Mouse (Mus musculus): ENCODE results near the gene Exo5. TPM values are rescaled to one million over a fixed set of nuclear protein-coding genes. Genes with fewer than 3 reads are reported as not detected.

Exo5 gene
- total RNA-seq, 2 experiments from 2014 or later = 7.8 to 8.5 TPM

Small RNA genes lying within 50 kb of the gene (microRNA-seq; reads per million reads assigned to microRNA genes)
- gene Mir7015 = 0 to 1.4 reads per million in 2 experiments

Other genes with a start within 250 kb of the Exo5 start
- gene Kcnq4, start 176.4 kb downstream of the Exo5 start, total RNA-seq (2021) = 1 to 10 TPM; 2.7 to 2.9 TPM
- gene Nfyc, start 93.4 kb downstream of the Exo5 start, total RNA-seq (2021) = 10 to 100 TPM; 90.3 to 96.0 TPM
- under 1 TPM; 0.21 to 0.29 TPM for gene Rims3, start 70.2 kb downstream of the Exo5 start, total RNA-seq (2021)
- gene Zfp69, start 26.7 kb upstream of the Exo5 start, total RNA-seq (2021) = 1 to 10 TPM; 5.6 to 6.1 TPM
- 10 to 100 TPM; 29.2 to 31.0 TPM for gene Smap2, start 92.2 kb upstream of the Exo5 start, total RNA-seq (2021)
- 1 to 10 TPM; 3.0 TPM for gene Col9a2, start 114.4 kb upstream of the Exo5 start, total RNA-seq (2021)
- 10 to 100 TPM; 19.8 to 20.8 TPM for gene Zmpste24, start 173.2 kb upstream of the Exo5 start, total RNA-seq (2021)
- not detected for gene Tmco2, start 184.2 kb upstream of the Exo5 start, total RNA-seq (2021)